Mouse (Mus musculus) bone marrow macrophage, adult 2 months (primary cell): ENCODE results near the gene Fyco1.

ENCODE experiments used
- CTCF ChIP-seq: IDR thresholded peaks from 2 replicates; pipeline ENCODE4 v1.5.1; 2012; ENCODE audit warnings: low read depth, mild to moderate bottlenecking, low read length, moderate library complexity
- POLR2A ChIP-seq: IDR thresholded peaks from 2 replicates; pipeline ENCODE4 v1.6.1; 2012; ENCODE audit warnings: mild to moderate bottlenecking, low read depth, low read length, borderline replicate concordance

DNA sequence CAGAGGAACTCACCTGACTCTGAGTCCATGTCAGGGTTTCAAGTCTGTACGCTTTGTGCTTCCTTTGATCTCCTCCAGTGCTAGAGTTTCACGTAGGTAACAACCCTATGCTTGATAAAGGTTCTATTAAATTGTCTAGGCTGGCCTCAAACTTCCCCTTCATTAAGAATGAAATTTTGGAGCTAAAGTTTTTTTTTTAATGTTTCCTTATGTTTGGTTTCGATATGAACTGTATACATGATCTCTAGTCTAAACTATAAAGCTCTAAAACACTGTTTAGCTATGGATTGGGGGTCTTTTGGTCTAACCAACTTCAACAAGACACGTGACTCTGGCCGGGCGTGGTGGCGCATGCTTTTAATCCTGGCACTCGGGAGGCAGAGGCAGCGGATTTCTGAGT lies 10.2 kb upstream of the Fyco1 start, which contains the start of gene Xcr1:
- TF ChIP-seq CTCF (no peak), POLR2A (no peak)
